Mouse (Mus musculus): Measurements from ENCODE around the gene Tmem234.

- TF ChIP-seq CHD2 (IDR thresholded peaks at IDR 0.05; ENCODE audit: low read depth, low read length) = 0 out of 2 replicates have a peak, but pooled peaks have one; percentile 49
- TF ChIP-seq MAFK (IDR thresholded peaks at IDR 0.05; ENCODE audit: insufficient read depth, low read depth, low read length) = no peak
- TF ChIP-seq ZC3H11A (IDR thresholded peaks at IDR 0.05; ENCODE audit: borderline replicate concordance, low read depth, low read length) = no peak
Measured at GRCm38 (mm10) chr4:129640638-129641467, 40.4 kb downstream of the Tmem234 start, which contains the start of gene Txlna.

Data from ES-E14 (cell line).